Mouse (Mus musculus): ENCODE measurements around the gene Gkn2. TPM values are rescaled to one million over a fixed set of nuclear protein-coding genes. Genes with fewer than 3 reads are reported as not detected.

Gkn2 gene
- polyA plus RNA-seq, 1 experiment from 2014 or later: not detected

- H3K4me1 ChIP-seq: no peaks in the 10 kb centered on the region
- no peak for DNase-seq (ENCODE audit: low spot score)
- WGBS: 82% methylated on average over 7 of the region's 7 CpGs
- H3K36me3 ChIP-seq: no peaks in the 10 kb centered on the region
- no peaks in the 10 kb centered on the region for H3K9me3 ChIP-seq (replicated peaks)
- H3K4me3 ChIP-seq: no peak overlapping the region
- no peaks in the 10 kb centered on the region for H3K27me3 ChIP-seq (ENCODE audit: low read depth, poor library complexity, severe bottlenecking)
- no peak overlapping the region for H3K27ac ChIP-seq (replicated peaks)
Measured at GRCm38 (mm10) chr6:87422304-87422703, 49.1 kb downstream of the Gkn2 start.

GRCm38 (mm10) chr6:87424037-87424816, 51.1 kb downstream of the Gkn2 start:
- Histone ChIP-seq H3K4me3 (no peak overlapping the region), H3K27ac (replicated peaks) (no peak overlapping the region), H3K9me3 (replicated peaks) (no peaks in the 10 kb centered on the region), H3K4me1 (peaks cover 5% of the 10 kb centered on the region; the same call in 1 of the 2 replicates), H3K36me3 (no peaks in the 10 kb centered on the region), H3K27me3 (ENCODE audit: low read depth, poor library complexity, severe bottlenecking) (no peaks in the 10 kb centered on the region)
- DNase-seq (ENCODE audit: low spot score): no peak
- WGBS: 82% methylated on average over 19 of the region's 19 CpGs

- no peak overlapping the region for H3K27ac ChIP-seq (replicated peaks)
- no peaks in the 10 kb centered on the region for H3K27me3 ChIP-seq (ENCODE audit: low read depth, poor library complexity, severe bottlenecking)
- no peaks in the 10 kb centered on the region for H3K9me3 ChIP-seq (replicated peaks)
- H3K4me1 ChIP-seq: peaks cover 5% of the 10 kb centered on the region; the same call in 1 of the 2 replicates
- H3K36me3 ChIP-seq: no peaks in the 10 kb centered on the region
- no peak overlapping the region for H3K4me3 ChIP-seq
- 81% methylated on average over 5 of the region's 5 CpGs for WGBS
- DNase-seq (ENCODE audit: low spot score): no peak
Measured at GRCm38 (mm10) chr6:87426954-87427353, 53.8 kb downstream of the Gkn2 start.

- peaks cover 5% of the 10 kb centered on the region; the same call in 1 of the 2 replicates for H3K4me1 ChIP-seq
- 67% methylated on average over 8 of the region's 8 CpGs for WGBS
- H3K36me3 ChIP-seq: no peaks in the 10 kb centered on the region
- H3K4me3 ChIP-seq: no peak overlapping the region
- no peak overlapping the region for H3K27ac ChIP-seq (replicated peaks)
- no peak for DNase-seq (ENCODE audit: low spot score)
- no peaks in the 10 kb centered on the region for H3K27me3 ChIP-seq (ENCODE audit: low read depth, poor library complexity, severe bottlenecking)
- no peaks in the 10 kb centered on the region for H3K9me3 ChIP-seq (replicated peaks)
Measured at GRCm38 (mm10) chr6:87427616-87428015, 54.5 kb downstream of the Gkn2 start.

- no peaks in the 10 kb centered on the region for H3K36me3 ChIP-seq
- H3K4me3 ChIP-seq: no peak within 1 kb of the TSS
- no peak within 1 kb of the TSS for H3K27ac ChIP-seq (replicated peaks)
- peaks cover 5% of the 10 kb centered on the region; the same call in 1 of the 2 replicates for H3K4me1 ChIP-seq
- no peak for DNase-seq (ENCODE audit: low spot score)
- H3K9me3 ChIP-seq (replicated peaks): no peaks in the 10 kb centered on the region
- no peaks in the 10 kb centered on the region for H3K27me3 ChIP-seq (ENCODE audit: low read depth, poor library complexity, severe bottlenecking)
- WGBS: 81% methylated on average over 7 of the region's 7 CpGs
Measured at GRCm38 (mm10) chr6:87428487-87429044, 55.4 kb downstream of the Gkn2 start, which contains the start of gene Bmp10. Gene Bmp10, plus strand, starts transcription at chr6:87428994.

Other genes with a start within 250 kb of the Gkn2 start
- 3.6 and 4.1 TPM in 2 replicates for gene Antxr1, start 37.5 kb upstream of the Gkn2 start, polyA plus RNA-seq (2016; fragmentation: Nextera tagmentation; extraction: Ambion mirVana)
- gene Gkn1, start 22.4 kb upstream of the Gkn2 start, polyA plus RNA-seq (2016; fragmentation: Nextera tagmentation; extraction: Ambion mirVana): not detected in 2 replicates
- gene Gkn3, start 15.6 kb downstream of the Gkn2 start, polyA plus RNA-seq (2016; fragmentation: Nextera tagmentation; extraction: Ambion mirVana): not detected in 2 replicates
- not detected in 2 replicates for gene Bmp10, start 55.6 kb downstream of the Gkn2 start, polyA plus RNA-seq (2016; fragmentation: Nextera tagmentation; extraction: Ambion mirVana)
- gene Arhgap25, start 159.9 kb downstream of the Gkn2 start, polyA plus RNA-seq (2016; fragmentation: Nextera tagmentation; extraction: Ambion mirVana): 2.2 and 2.6 TPM in 2 replicates
- gene Prokr1, start 217.4 kb downstream of the Gkn2 start, polyA plus RNA-seq (2016; fragmentation: Nextera tagmentation; extraction: Ambion mirVana): 3.1 and 3.4 TPM in 2 replicates

Measured in midbrain, embryonic 10.5 days (tissue).